Mouse (Mus musculus) limb, embryonic 14.5 days (tissue): ENCODE results near the gene Psma6. TPM values are rescaled to one million over a fixed set of nuclear protein-coding genes. Genes with fewer than 3 reads are reported as not detected.

Experiments
- ATAC-seq: fragments of 200-750 bp; cut with Nextera tagmentation; 2 replicates; pipeline ENCODE4 v1.8.0; 2017; ENCODE audit warnings: low read depth, moderate number of reproducible peaks, moderate TSS enrichment; ENCODE audit not compliant: low FRiP score
- DNase-seq: peaks from one replicate; pipeline ENCODE4 v3.0.0-alpha.2; 2015; ENCODE audit warnings: low spot score
- H3K27ac ChIP-seq: fragments of 300-500 bp; sonication (generic); replicated peaks from 2 replicates; pipeline ENCODE4 v1.5.1; 2014; ENCODE audit warnings: low read depth, mild to moderate bottlenecking, low read length, moderate library complexity, mixed read lengths
- H3K27me3 ChIP-seq: fragments of 300-500 bp; sonication (generic); 2 replicates; pipeline ENCODE4 v1.6.1; 2014; ENCODE audit warnings: low read length, mixed read lengths; ENCODE audit not compliant: control insufficient read depth, insufficient read depth
- H3K36me3 ChIP-seq: fragments of 300-500 bp; sonication (generic); 2 replicates; pipeline ENCODE4 v1.6.1; 2014; ENCODE audit warnings: mild to moderate bottlenecking, low read length, moderate library complexity, mixed read lengths; ENCODE audit not compliant: control insufficient read depth, insufficient read depth
- H3K4me1 ChIP-seq: fragments of 300-500 bp; sonication (generic); 2 replicates; pipeline ENCODE4 v1.6.1; 2014; ENCODE audit warnings: antibody characterized with exemption, low read length, mixed read lengths; ENCODE audit not compliant: control insufficient read depth, insufficient read depth
- H3K4me2 ChIP-seq: fragments of 300-500 bp; sonication (generic); replicated peaks from 2 replicates; pipeline ENCODE4 v1.6.1; 2014; ENCODE audit warnings: low read depth, mild to moderate bottlenecking, low read length, moderate library complexity; ENCODE audit not compliant: severe bottlenecking
- H3K4me3 ChIP-seq: fragments of 300-500 bp; sonication (generic); replicated peaks from 2 replicates; pipeline ENCODE4 v1.5.1; 2014; ENCODE audit warnings: low read length
- H3K9ac ChIP-seq: fragments of 300-500 bp; sonication (generic); 2 replicates; pipeline ENCODE4 v1.6.1; 2014; ENCODE audit warnings: mild to moderate bottlenecking, low read depth, low read length, moderate library complexity; ENCODE audit not compliant: severe bottlenecking
- H3K9me3 ChIP-seq: fragments of 300-500 bp; sonication (generic); 2 replicates; pipeline ENCODE4 v1.6.1; 2016; ENCODE audit warnings: low read length; ENCODE audit not compliant: control insufficient read depth
- POLR2A ChIP-seq: fragments of 200-500 bp; IDR thresholded peaks from 2 replicates; pipeline ENCODE4 v1.8.0; 2012; ENCODE audit warnings: inconsistent platforms, mild to moderate bottlenecking, moderate library complexity, borderline replicate concordance; ENCODE audit not compliant: insufficient read depth, insufficient read length; ENCODE audit errors: extremely low read depth
- WGBS: fragments of 180-500 bp; shearing (Covaris S2); extraction: QIAGEN DNeasy Blood & Tissue Kit; methylation state at CpG from one replicate; pipeline ENCODE4 v1.1.7; 2014; 5-methylcytosine and 5-hydroxymethylcytosine counted together
- polyA plus RNA-seq, 2 experiments: library from polyadenylated mRNA; depleted of rRNA in 1 of 2; stranded (reverse) in 1 of 2; unstranded in 1 of 2; fragments of >200 nt; fragmentation: Nextera tagmentation in 1 of 2; extraction: Ambion mirVana in 1 of 2; gene quantifications; 2 replicates each; pipeline versions ENCODE4 v1.2.1 to v1.2.3; 2012 to 2014

The Psma6 gene
- polyA plus RNA-seq, 2 experiments, result 167 to 425 TPM

- no peaks in the 10 kb centered on the region for H3K36me3 ChIP-seq
- peaks cover 37% of the 10 kb centered on the region for H3K4me1 ChIP-seq
- H3K4me3 ChIP-seq, result no peak overlapping the region
- no peak overlapping the region for H3K27ac ChIP-seq
- no peak overlapping the region for H3K4me2 ChIP-seq
- no peak overlapping the region for H3K9ac ChIP-seq
- 70% methylated on average over 5 of the region's 5 CpGs for WGBS
- TF ChIP-seq POLR2A, result no peak
- H3K9me3 ChIP-seq, result no peaks in the 10 kb centered on the region
- ATAC-seq (no peak), DNase-seq (no peak)
- H3K27me3 ChIP-seq, result no peaks in the 10 kb centered on the region
Observed at GRCm38 (mm10) chr12:55440416-55440815, 56.4 kb downstream of the Psma6 start.

- H3K9me3 ChIP-seq, result no peaks in the 10 kb centered on the region
- peaks cover 47% of the 10 kb centered on the region for H3K4me1 ChIP-seq
- ATAC-seq (no peak), DNase-seq (no peak)
- no peak overlapping the region for H3K4me2 ChIP-seq
- TF ChIP-seq POLR2A, result no peak
- H3K4me3 ChIP-seq, result no peak overlapping the region
- H3K27me3 ChIP-seq, result no peaks in the 10 kb centered on the region
- H3K27ac ChIP-seq, result no peak overlapping the region
- no peaks in the 10 kb centered on the region for H3K36me3 ChIP-seq
- 93% methylated on average over 1 of the region's 1 CpGs for WGBS
- no peak overlapping the region for H3K9ac ChIP-seq
Observed at GRCm38 (mm10) chr12:55442245-55442644, 58.2 kb downstream of the Psma6 start.

- no peaks in the 10 kb centered on the region for H3K27me3 ChIP-seq
- ATAC-seq (no peak), DNase-seq (peak; percentile 50)
- H3K9me3 ChIP-seq, result no peaks in the 10 kb centered on the region
- no peak overlapping the region for H3K4me2 ChIP-seq
- H3K9ac ChIP-seq, result peak overlapping the region; percentile 21; the same call in 1 of the 2 replicates
- H3K4me1 ChIP-seq, result peaks cover 41% of the 10 kb centered on the region
- no peak for TF ChIP-seq POLR2A
- no peaks in the 10 kb centered on the region for H3K36me3 ChIP-seq
- H3K27ac ChIP-seq, result 0 out of 2 replicates have a peak overlapping the region, but pooled peaks have one; percentile 2
- 56% methylated on average over 9 of the region's 9 CpGs for WGBS
- no peak overlapping the region for H3K4me3 ChIP-seq
Observed at GRCm38 (mm10) chr12:55442861-55443850, 59.1 kb downstream of the Psma6 start.

GRCm38 (mm10) chr12:55444031-55444451 lies 60.0 kb downstream of the Psma6 start:
- no peak for DNase-seq
- H3K9me3 ChIP-seq, result no peaks in the 10 kb centered on the region
- no peaks in the 10 kb centered on the region for H3K36me3 ChIP-seq
- H3K4me1 ChIP-seq, result peaks cover 32% of the 10 kb centered on the region
- TF ChIP-seq POLR2A, result no peak
- ATAC-seq, result no peak
- H3K9ac ChIP-seq, result no peak overlapping the region
- WGBS, result 77% methylated on average over 4 of the region's 4 CpGs
- H3K4me2 ChIP-seq, result no peak overlapping the region
- H3K27me3 ChIP-seq, result no peaks in the 10 kb centered on the region
- no peak overlapping the region for H3K27ac ChIP-seq
- no peak overlapping the region for H3K4me3 ChIP-seq

- Histone ChIP-seq H3K9me3 (no peaks in the 10 kb centered on the region), H3K27me3 (no peaks in the 10 kb centered on the region), H3K27ac (peak overlapping the region; percentile 88; the same call in 1 of the 2 replicates), H3K4me3 (no peak overlapping the region), H3K36me3 (no peaks in the 10 kb centered on the region), H3K4me2 (no peak overlapping the region), H3K9ac (no peak overlapping the region), H3K4me1 (peaks cover 25% of the 10 kb centered on the region)
- TF ChIP-seq POLR2A, result no peak
- DNase-seq (no peak), ATAC-seq (no peak)
- WGBS, result 87% methylated on average over 4 of the region's 4 CpGs
Observed at GRCm38 (mm10) chr12:55445583-55445982, 61.6 kb downstream of the Psma6 start.
